Mouse (Mus musculus) spleen, postnatal 4 days (tissue): Measurements from ENCODE around the gene Shmt2.

Source experiments
- DNase-seq, 2 experiments: peaks; one replicate each; pipeline ENCODE4 v3.0.0; 2022; ENCODE audit warnings: low spot score in 2 of 2

The Shmt2 gene

DNA sequence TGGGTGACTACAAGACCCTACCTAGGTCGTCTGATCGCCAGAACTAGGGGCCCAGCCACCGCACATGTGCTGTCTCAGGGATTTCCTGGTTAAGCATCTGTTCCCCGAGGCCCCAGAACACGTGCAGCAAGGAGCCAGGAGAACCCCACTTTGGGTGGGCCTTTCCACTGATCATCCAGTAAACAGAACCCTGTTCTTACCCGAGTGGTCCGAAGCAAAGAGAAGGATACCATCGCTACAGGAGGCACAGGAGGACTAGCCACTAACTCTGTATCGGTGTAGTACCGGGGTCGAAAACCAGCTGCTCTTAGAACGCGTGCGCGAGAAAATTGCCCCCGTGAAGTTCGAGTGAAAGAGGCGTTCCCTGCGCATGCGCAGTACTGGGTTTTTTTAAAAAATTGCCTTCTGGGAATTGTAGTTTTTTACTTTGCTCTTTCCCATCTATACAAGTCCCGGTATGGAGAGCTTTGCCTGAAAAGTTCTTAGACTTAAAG is at the start of gene Shmt2:
Gene Shmt2, minus strand, starts transcription at position 357 of the 494 bp plus-strand sequence.
- peak; percentile 81 to 93 for DNase-seq

DNA sequence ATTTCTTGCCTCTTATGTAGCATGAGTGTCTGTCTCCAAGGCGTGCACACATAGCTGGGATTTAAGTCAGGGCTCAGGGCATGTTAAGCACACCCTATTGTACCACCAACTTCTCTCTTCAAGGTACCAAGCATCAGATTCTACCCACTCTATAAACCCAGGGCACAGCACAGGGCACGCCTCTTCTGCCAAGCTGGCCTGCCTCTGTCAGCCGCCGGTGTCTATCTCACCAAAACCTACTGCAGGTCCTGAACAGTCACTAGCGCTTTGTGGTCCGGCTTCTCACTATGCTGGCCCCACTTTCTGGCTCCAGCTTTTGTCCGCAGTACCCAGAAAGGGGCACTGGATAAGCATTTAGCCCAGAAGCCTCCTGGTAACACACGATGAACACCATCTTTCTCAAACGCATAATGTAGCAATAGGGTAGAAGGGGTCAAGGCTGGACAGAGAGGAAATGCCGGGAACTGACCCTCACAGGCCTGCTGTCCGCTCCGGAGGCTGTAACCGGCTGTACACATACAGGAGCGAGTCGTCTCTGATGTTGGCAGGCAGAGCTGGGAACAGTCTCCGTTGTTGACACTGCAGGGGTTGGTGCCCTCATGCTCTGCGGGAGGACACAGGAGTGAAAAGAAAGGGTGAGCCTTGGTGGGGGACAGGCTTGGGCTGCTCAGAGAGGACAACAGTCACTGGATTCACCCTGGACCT is 48.8 kb upstream of the Shmt2 start:
- peak in 1 of 2 experiments; percentile 64 for DNase-seq

- DNase-seq = peak; percentile 71 to 77
Measured at GRCm38 (mm10) chr10:127570384-127570783, 48.1 kb upstream of the Shmt2 start.

- DNase-seq = peak; percentile 85 to 94
Measured at GRCm38 (mm10) chr10:127569450-127569849, 47.2 kb upstream of the Shmt2 start.

DNA sequence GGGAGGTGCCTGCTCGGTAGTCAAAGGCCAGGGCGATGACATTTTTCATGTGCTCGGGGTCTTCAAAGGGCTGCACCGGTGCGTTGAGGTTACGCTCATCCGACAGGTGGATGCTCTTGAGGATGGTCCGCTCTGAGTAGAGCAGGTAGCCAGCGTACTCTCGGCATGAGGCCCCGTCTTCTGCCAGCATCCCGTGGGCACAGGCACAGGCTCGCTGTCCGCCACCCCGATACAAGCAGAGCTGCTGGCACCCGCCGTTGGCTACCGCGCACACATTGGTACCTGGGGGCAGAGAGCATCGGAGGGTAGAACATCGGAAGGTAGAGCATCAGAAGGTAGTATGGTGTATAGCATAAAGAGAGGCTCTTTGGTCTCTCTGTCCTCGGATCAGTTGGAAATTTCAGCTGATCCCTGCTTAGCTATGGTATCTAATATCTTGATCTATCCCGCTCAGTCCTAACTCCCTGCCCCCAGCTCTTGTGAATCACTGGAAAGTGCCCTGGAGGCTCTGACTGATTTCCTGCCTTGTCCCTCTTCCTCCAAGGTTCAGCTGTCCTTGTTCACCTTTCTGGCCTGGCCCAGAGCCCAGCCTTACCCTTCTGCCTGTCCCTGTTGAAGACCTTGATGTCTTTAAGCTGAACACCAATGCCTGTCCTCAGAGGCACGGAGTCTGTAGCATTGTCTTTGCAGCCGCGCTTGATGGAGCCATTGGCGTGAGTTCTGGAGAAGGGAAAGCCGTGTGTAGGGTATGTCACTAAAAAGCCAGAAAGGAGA is 44.5 kb upstream of the Shmt2 start:
- DNase-seq = no peak

GRCm38 (mm10) chr10:127564301-127564700 is 42.1 kb upstream of the Shmt2 start:
- no peak for DNase-seq

- DNase-seq = no peak
Measured at GRCm38 (mm10) chr10:127563840-127564239, 41.6 kb upstream of the Shmt2 start.

- DNase-seq = no peak
Measured at GRCm38 (mm10) chr10:127561145-127561544, 38.9 kb upstream of the Shmt2 start.

DNA sequence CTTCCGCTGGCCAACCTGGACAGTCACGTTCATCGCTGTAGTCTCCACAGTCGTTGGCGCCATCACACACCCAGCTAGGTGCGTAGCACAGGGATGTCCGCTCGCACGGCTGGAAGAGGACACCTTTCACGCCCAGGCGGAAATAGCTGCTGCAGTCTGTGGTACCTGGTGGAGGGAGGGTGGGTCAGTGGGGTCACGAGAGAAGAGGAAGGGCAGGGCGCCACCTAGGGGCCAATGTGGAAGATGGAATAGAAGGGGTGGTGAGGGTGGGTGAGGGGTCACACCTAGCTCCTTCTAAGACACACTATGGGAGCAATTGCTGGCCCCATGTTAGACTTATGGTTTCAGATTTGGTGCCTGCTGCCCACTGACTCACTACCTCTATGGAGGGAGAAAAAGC is 35.2 kb upstream of the Shmt2 start:
- DNase-seq = no peak

GRCm38 (mm10) chr10:127555703-127556102 is 33.5 kb upstream of the Shmt2 start:
- peak in 1 of 2 experiments; percentile 46 for DNase-seq

GRCm38 (mm10) chr10:127549892-127550291 is 27.6 kb upstream of the Shmt2 start:
- no peak for DNase-seq

- DNase-seq = no peak
Measured at GRCm38 (mm10) chr10:127548236-127548635, 26.0 kb upstream of the Shmt2 start.

- DNase-seq = no peak
Measured at GRCm38 (mm10) chr10:127546505-127546904, 24.3 kb upstream of the Shmt2 start.

- DNase-seq = no peak
Measured at GRCm38 (mm10) chr10:127544375-127544774, 22.1 kb upstream of the Shmt2 start.

- no peak for DNase-seq
Measured at GRCm38 (mm10) chr10:127543916-127544315, 21.7 kb upstream of the Shmt2 start.

GRCm38 (mm10) chr10:127542720-127543119 is 20.5 kb upstream of the Shmt2 start:
- DNase-seq = no peak

- no peak for DNase-seq
Measured at GRCm38 (mm10) chr10:127542084-127542483, 19.8 kb upstream of the Shmt2 start.

DNA sequence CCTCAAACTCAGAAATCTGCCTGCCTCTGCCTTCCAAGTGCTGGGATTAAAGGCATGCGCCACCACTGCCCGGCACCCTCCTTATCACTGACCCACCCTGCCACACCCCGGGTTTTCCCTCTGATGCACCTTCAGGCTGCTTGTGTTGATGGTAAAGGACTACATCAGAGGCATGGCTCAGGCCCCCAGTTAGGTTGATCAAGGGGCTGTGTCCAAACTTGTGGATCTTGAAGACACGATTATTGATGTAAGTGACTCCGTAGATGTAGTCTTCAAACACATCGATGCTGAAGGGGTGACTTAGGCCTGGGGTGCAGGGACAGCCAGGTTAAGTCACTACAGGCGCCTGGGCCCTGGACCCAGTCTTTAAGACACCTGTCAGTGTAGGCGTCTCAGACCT is 19.3 kb upstream of the Shmt2 start:
- no peak for DNase-seq

DNA sequence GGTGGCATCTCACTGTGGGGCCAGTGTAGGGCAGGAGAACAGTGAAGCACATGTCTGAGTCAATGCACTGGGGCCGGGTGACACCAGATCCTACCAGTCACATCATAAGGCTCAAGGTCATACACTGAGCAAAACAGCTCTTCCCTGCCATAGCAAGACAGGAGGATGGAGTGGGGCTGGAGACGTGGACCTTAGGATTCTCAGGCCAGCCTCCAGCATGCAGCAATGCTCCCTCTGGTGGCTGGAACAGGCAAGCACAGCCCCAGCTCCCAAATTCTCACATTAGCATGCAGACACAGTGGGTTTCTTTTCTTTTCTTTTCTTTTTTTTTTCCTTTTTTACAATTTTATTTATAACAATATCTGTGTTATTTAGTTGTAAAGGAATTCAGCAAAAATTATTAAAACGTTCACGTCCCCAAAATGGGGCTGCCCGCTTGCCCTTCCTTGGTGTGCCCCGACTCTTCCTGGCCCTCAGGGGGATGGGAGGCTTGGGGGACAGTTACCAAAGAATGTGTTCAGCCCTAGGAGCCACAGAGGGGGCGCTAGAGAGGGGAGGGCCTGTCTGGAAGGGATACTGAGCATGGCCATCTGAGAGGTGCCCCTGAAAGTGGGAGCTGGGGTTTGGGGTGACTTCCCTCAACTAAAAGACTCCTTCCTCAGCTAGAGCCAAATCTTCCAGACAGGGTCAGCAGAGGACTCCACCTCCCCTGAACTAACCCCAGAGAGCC is 15.8 kb upstream of the Shmt2 start:
- peak; percentile 72 to 87 for DNase-seq

- no peak for DNase-seq
Measured at GRCm38 (mm10) chr10:127536586-127537314, 14.5 kb upstream of the Shmt2 start.

- DNase-seq = no peak
Measured at GRCm38 (mm10) chr10:127534929-127535384, 12.7 kb upstream of the Shmt2 start.
